Mouse (Mus musculus) MEL (cell line): Measurements from ENCODE around the gene Adat3. TPM values are rescaled to one million over a fixed set of nuclear protein-coding genes. Genes with fewer than 3 reads are reported as not detected.

Experiments
- DNase-seq: peaks from one replicate; pipeline ENCODE4 v3.0.0; 2011; ENCODE audit warnings: low read depth, low spot score
- H3K27ac ChIP-seq: 2 replicates; pipeline ENCODE4 v1.5.1; 2012; ENCODE audit warnings: low read depth, mild to moderate bottlenecking, control low read depth, low read length, moderate library complexity; ENCODE audit not compliant: control insufficient read depth
- H3K27me3 ChIP-seq, 2 experiments: fragments of 150-350 bp in 1 of 2; sonication (generic) in 1 of 2; 2 replicates each; pipeline ENCODE4 v1.6.1; 2012; ENCODE audit warnings: low read length in 2 of 2, mild to moderate bottlenecking in 2 of 2, improper control_type of control experiment in 1 of 2, moderate library complexity in 1 of 2; ENCODE audit not compliant: insufficient read depth in 2 of 2, control insufficient read depth in 1 of 2
- H3K36me3 ChIP-seq, 2 experiments: 2 replicates each; pipeline ENCODE4 v1.6.1; 2012 to 2014; ENCODE audit warnings: low read length in 2 of 2, improper control_type of control experiment in 1 of 2, inconsistent platforms in 1 of 2, mild to moderate bottlenecking in 1 of 2; ENCODE audit not compliant: insufficient read depth in 2 of 2, control insufficient read depth in 1 of 2
- H3K4me1 ChIP-seq, 2 experiments: fragments of 150-350 bp in 1 of 2; sonication (generic) in 1 of 2; 2 replicates each; pipeline ENCODE4 v1.6.1; 2012; ENCODE audit warnings: low read length in 2 of 2, improper control_type of control experiment in 1 of 2, mild to moderate bottlenecking in 1 of 2; ENCODE audit not compliant: insufficient read depth in 2 of 2, control insufficient read depth in 1 of 2
- H3K4me3 ChIP-seq, 2 experiments: fragments of 150-350 bp in 1 of 2; sonication (generic) in 1 of 2; 2 replicates each; pipeline ENCODE4 v1.5.1; 2012; ENCODE audit warnings: low read depth in 2 of 2, low read length in 2 of 2, mild to moderate bottlenecking in 2 of 2, moderate library complexity in 2 of 2, control low read depth in 1 of 2, improper control_type of control experiment in 1 of 2; ENCODE audit not compliant: control insufficient read depth in 1 of 2, insufficient read depth in 1 of 2
- H3K79me2 ChIP-seq: 2 replicates; pipeline ENCODE4 v1.6.1; 2012; ENCODE audit warnings: mild to moderate bottlenecking, low read length, moderate library complexity; ENCODE audit not compliant: control insufficient read depth, poor library complexity, insufficient read depth
- H3K9ac ChIP-seq: 2 replicates; pipeline ENCODE4 v1.6.1; 2012; ENCODE audit warnings: low read depth, mild to moderate bottlenecking, control low read depth, low read length, moderate library complexity; ENCODE audit not compliant: control insufficient read depth, poor library complexity, severe bottlenecking
- H3K9me3 ChIP-seq: fragments of 150-350 bp; sonication (generic); replicated peaks from 2 replicates; pipeline ENCODE4 v1.6.1; 2012; ENCODE audit warnings: mild to moderate bottlenecking, low read length, improper control_type of control experiment, moderate library complexity; ENCODE audit not compliant: insufficient read depth
- BHLHE40 ChIP-seq: IDR thresholded peaks from 2 replicates; pipeline ENCODE4 v1.6.1; 2012; ENCODE audit warnings: low read depth, mild to moderate bottlenecking, inconsistent platforms, low read length, improper control_type of control experiment, borderline replicate concordance
- CHD1 ChIP-seq: IDR thresholded peaks from 2 replicates; pipeline ENCODE4 v1.6.1; 2012; ENCODE audit warnings: low read depth, mild to moderate bottlenecking, inconsistent platforms, low read length, improper control_type of control experiment
- CHD2 ChIP-seq: IDR thresholded peaks from 2 replicates; pipeline ENCODE4 v1.6.1; 2011; ENCODE audit warnings: low read length, improper control_type of control experiment
- CTCF ChIP-seq, 3 experiments: IDR thresholded peaks in 2 of 3; conservative IDR thresholded peaks in 1 of 3; 2 replicates each; pipeline ENCODE4 v1.5.1; 2011 to 2012; ENCODE audit warnings: low read length in 3 of 3, low read depth in 2 of 3, mild to moderate bottlenecking in 2 of 3, improper control_type of control experiment in 1 of 3, inconsistent platforms in 1 of 3, mixed read lengths in 1 of 3, moderate library complexity in 1 of 3; ENCODE audit not compliant: control insufficient read depth in 1 of 3, insufficient read depth in 1 of 3, poor library complexity in 1 of 3, severe bottlenecking in 1 of 3
- E2F4 ChIP-seq: IDR thresholded peaks from 2 replicates; pipeline ENCODE4 v1.6.1; 2011; ENCODE audit warnings: low read depth, low read length, improper control_type of control experiment, borderline replicate concordance
- ELF1 ChIP-seq: IDR thresholded peaks from 2 replicates; pipeline ENCODE4 v1.6.1; 2014; ENCODE audit warnings: low read depth, mild to moderate bottlenecking, inconsistent platforms, low read length, improper control_type of control experiment, moderate library complexity
- EP300 ChIP-seq, 2 experiments: IDR thresholded peaks; 2 replicates each; pipeline ENCODE4 v1.6.1; 2011; ENCODE audit warnings: improper control_type of control experiment in 2 of 2, low read length in 2 of 2, low read depth in 1 of 2, mild to moderate bottlenecking in 1 of 2
- ETS1 ChIP-seq: IDR thresholded peaks from 2 replicates; pipeline ENCODE4 v1.6.1; 2012; ENCODE audit warnings: low read depth, mild to moderate bottlenecking, inconsistent platforms, low read length, improper control_type of control experiment, moderate library complexity
- GATA1 ChIP-seq: IDR thresholded peaks from 2 replicates; pipeline ENCODE4 v1.6.1; 2011; ENCODE audit warnings: low read depth, low read length, improper control_type of control experiment
- HCFC1 ChIP-seq: IDR thresholded peaks from 2 replicates; pipeline ENCODE4 v1.6.1; 2012; ENCODE audit warnings: low read depth, mild to moderate bottlenecking, inconsistent platforms, low read length, improper control_type of control experiment, moderate library complexity
- JUND ChIP-seq: IDR thresholded peaks from 2 replicates; pipeline ENCODE4 v1.6.1; 2011; ENCODE audit warnings: low read depth, mild to moderate bottlenecking, improper control_type of control experiment, low read length
- KAT2A ChIP-seq: conservative IDR thresholded peaks from 2 replicates; pipeline ENCODE4 v1.6.1; 2012; ENCODE audit warnings: low read depth, low read length, improper control_type of control experiment, inconsistent platforms
- MAX ChIP-seq: IDR thresholded peaks from 2 replicates; pipeline ENCODE4 v1.6.1; 2011; ENCODE audit warnings: low read length, improper control_type of control experiment
- MAZ ChIP-seq: IDR thresholded peaks from 2 replicates; pipeline ENCODE4 v1.6.1; 2012; ENCODE audit warnings: low read depth, mild to moderate bottlenecking, inconsistent platforms, low read length, improper control_type of control experiment
- MEF2A ChIP-seq: IDR thresholded peaks from 2 replicates; pipeline ENCODE4 v1.6.1; 2014; ENCODE audit warnings: low read depth, mild to moderate bottlenecking, inconsistent platforms, low read length, improper control_type of control experiment; ENCODE audit not compliant: poor library complexity, insufficient replicate concordance, severe bottlenecking; ENCODE audit errors: extremely low read depth
- MXI1 ChIP-seq: IDR thresholded peaks from 2 replicates; pipeline ENCODE4 v1.6.1; 2011; ENCODE audit warnings: mild to moderate bottlenecking, low read depth, low read length, improper control_type of control experiment
- MYB ChIP-seq: IDR thresholded peaks from 2 replicates; pipeline ENCODE4 v1.6.1; 2011; ENCODE audit warnings: mild to moderate bottlenecking, low read depth, low read length, improper control_type of control experiment
- MYC ChIP-seq: IDR thresholded peaks from 2 replicates; pipeline ENCODE4 v1.6.1; 2011; ENCODE audit warnings: low read depth, mild to moderate bottlenecking, low read length, improper control_type of control experiment, moderate library complexity
- NELFE ChIP-seq: IDR thresholded peaks from 2 replicates; pipeline ENCODE4 v1.6.1; 2011; ENCODE audit warnings: low read depth, low read length, improper control_type of control experiment
- NRF1 ChIP-seq: IDR thresholded peaks from 2 replicates; pipeline ENCODE4 v1.6.1; 2014; ENCODE audit warnings: low read depth, mild to moderate bottlenecking, inconsistent platforms, low read length, improper control_type of control experiment, moderate library complexity; ENCODE audit not compliant: poor library complexity, insufficient read depth, severe bottlenecking
- POLR2A ChIP-seq, 2 experiments: IDR thresholded peaks; 2 replicates each; pipeline ENCODE4 v1.6.1; 2011 to 2012; ENCODE audit warnings: low read length in 2 of 2, mild to moderate bottlenecking in 2 of 2, control low read depth in 1 of 2, improper control_type of control experiment in 1 of 2, low read depth in 1 of 2, moderate library complexity in 1 of 2; ENCODE audit not compliant: control insufficient read depth in 1 of 2, insufficient read depth in 1 of 2, poor library complexity in 1 of 2
- POLR2AphosphoS2 ChIP-seq: IDR thresholded peaks from 2 replicates; pipeline ENCODE4 v1.6.1; 2011; ENCODE audit warnings: low read length, improper control_type of control experiment
- POLR2AphosphoS5 ChIP-seq: IDR thresholded peaks from 2 replicates; pipeline ENCODE4 v1.6.1; 2012; ENCODE audit warnings: low read depth, borderline replicate concordance, mild to moderate bottlenecking, inconsistent platforms, low read length, moderate library complexity, mixed read lengths
- RAD21 ChIP-seq: IDR thresholded peaks from 2 replicates; pipeline ENCODE4 v1.6.1; 2011; ENCODE audit warnings: mild to moderate bottlenecking, low read depth, low read length, improper control_type of control experiment
- RCOR1 ChIP-seq: IDR thresholded peaks from 2 replicates; pipeline ENCODE4 v1.6.1; 2012; ENCODE audit warnings: low read depth, mild to moderate bottlenecking, inconsistent platforms, low read length, improper control_type of control experiment
- SIN3A ChIP-seq: IDR thresholded peaks from 2 replicates; pipeline ENCODE4 v1.6.1; 2012; ENCODE audit warnings: low read length, improper control_type of control experiment, inconsistent platforms
- SMC3 ChIP-seq: IDR thresholded peaks from 2 replicates; pipeline ENCODE4 v1.6.1; 2011; ENCODE audit warnings: low read depth, low read length, improper control_type of control experiment
- TAL1 ChIP-seq: IDR thresholded peaks from 2 replicates; pipeline ENCODE4 v1.6.1; 2012; ENCODE audit warnings: mild to moderate bottlenecking, inconsistent platforms, low read length, moderate library complexity, mixed read lengths
- TBP ChIP-seq: IDR thresholded peaks from 2 replicates; pipeline ENCODE4 v1.8.0; 2011; ENCODE audit warnings: low read depth, low read length, improper control_type of control experiment
- TCF12 ChIP-seq: IDR thresholded peaks from 2 replicates; pipeline ENCODE4 v1.6.1; 2014; ENCODE audit warnings: low read depth, mild to moderate bottlenecking, inconsistent platforms, low read length, improper control_type of control experiment, moderate library complexity
- UBTF ChIP-seq: IDR thresholded peaks from 2 replicates; pipeline ENCODE4 v1.6.1; 2012; ENCODE audit warnings: low read depth, mild to moderate bottlenecking, inconsistent platforms, low read length, improper control_type of control experiment, moderate library complexity, borderline replicate concordance; ENCODE audit not compliant: insufficient read depth
- USF1 ChIP-seq: IDR thresholded peaks from 2 replicates; pipeline ENCODE4 v1.6.1; 2014; ENCODE audit warnings: low read depth, mild to moderate bottlenecking, inconsistent platforms, low read length, improper control_type of control experiment, moderate library complexity
- USF2 ChIP-seq, 2 experiments: IDR thresholded peaks; 2 replicates each; pipeline ENCODE4 v1.6.1; 2011 to 2012; ENCODE audit warnings: improper control_type of control experiment in 2 of 2, low read length in 2 of 2, borderline replicate concordance in 1 of 2, inconsistent platforms in 1 of 2, low read depth in 1 of 2, mild to moderate bottlenecking in 1 of 2; ENCODE audit not compliant: insufficient read depth in 1 of 2
- ZC3H11A ChIP-seq: IDR thresholded peaks from 2 replicates; pipeline ENCODE4 v1.6.1; 2012; ENCODE audit warnings: low read depth, mild to moderate bottlenecking, inconsistent platforms, low read length, improper control_type of control experiment
- ZMIZ1 ChIP-seq: IDR thresholded peaks from 2 replicates; pipeline ENCODE4 v1.6.1; 2012; ENCODE audit warnings: low read depth, mild to moderate bottlenecking, inconsistent platforms, low read length, improper control_type of control experiment, moderate library complexity
- ZNF384 ChIP-seq: IDR thresholded peaks from 2 replicates; pipeline ENCODE4 v1.6.1; 2012; ENCODE audit warnings: low read depth, mild to moderate bottlenecking, inconsistent platforms, low read length, improper control_type of control experiment
- polyA plus RNA-seq, 2 experiments: library from polyadenylated mRNA; stranded (reverse) in 1 of 2; unstranded in 1 of 2; fragments of >175 nt in 1 of 2; fragments of >200 nt in 1 of 2; gene quantifications; 2 replicates each; pipeline versions ENCODE4 v1.2.1 to v1.2.4; 2012; ENCODE audit warnings: low replicate concordance in 2 of 2, low read depth in 1 of 2; ENCODE audit not compliant: insufficient read length in 2 of 2, insufficient read depth in 1 of 2, missing spikeins in 1 of 2
- total RNA-seq: library from RNA; depleted of rRNA; stranded (reverse); fragments of 300-350 nt; gene quantifications from 2 replicates; pipeline ENCODE4 v1.2.3, GENCODE M21; 2012

Adat3 gene
- total and polyA plus RNA-seq, 3 experiments, result 7.4 to 7.7 TPM; not detected in 1

- Histone ChIP-seq H3K79me2 (peaks cover 51% of the 10 kb centered on the region), H3K4me1 (peaks cover 0 to 18% of the 10 kb centered on the region in 2 experiments; a peak in 2 of 4 replicates), H3K9me3 (no peaks in the 10 kb centered on the region), H3K27ac (peak overlapping the region; percentile 91), H3K9ac (peak overlapping the region; percentile 92), H3K36me3 (peaks cover 0 to 2% of the 10 kb centered on the region in 2 experiments; a peak in 1 of 4 replicates), H3K4me3 (peak overlapping the region; percentile 87 to 92), H3K27me3 (no peaks in the 10 kb centered on the region)
- peak; percentile 72 for DNase-seq
- TF ChIP-seq TBP (no peak), SIN3A (peak; percentile 85), TAL1 (no peak), MYB (no peak), MYC (no peak), POLR2AphosphoS2 (peak; percentile 29), SMC3 (no peak), ETS1 (peak; percentile 28; the same call in 1 of the 2 replicates), ZC3H11A (no peak), MAX (no peak), GATA1 (no peak), RAD21 (no peak), JUND (no peak), EP300 (IDR thresholded peaks at IDR 0.05; ENCODE audit: low read depth in 1 of 2, low read length in 2 of 2) (no peak), USF2 (IDR thresholded peaks at IDR 0.05; ENCODE audit: borderline replicate concordance in 1 of 2, insufficient read depth in 1 of 2, low read depth in 1 of 2, low read length in 2 of 2) (no peak), POLR2A (IDR thresholded peaks at IDR 0.05; ENCODE audit: control insufficient read depth in 1 of 2, insufficient read depth in 1 of 2, low read depth in 1 of 2, low read length in 2 of 2, poor library complexity in 1 of 2) (peak; percentile 39 to 54; a peak in 1 of 4 replicates), KAT2A (no peak), ELF1 (peak; percentile 57), E2F4 (no peak), NRF1 (peak; percentile 5; the same call in 1 of the 2 replicates), CTCF (IDR thresholded peaks at IDR 0.05 in 2 of 3, conservative IDR thresholded peaks at IDR 0.05 in 1 of 3; ENCODE audit: control insufficient read depth in 1 of 3, insufficient read depth in 1 of 3, low read depth in 2 of 3, low read length in 3 of 3, poor library complexity in 1 of 3, severe bottlenecking in 1 of 3) (no peak), NELFE (peak; percentile 35; the same call in 1 of the 2 replicates), MEF2A (no peak), ZNF384 (no peak), HCFC1 (peak; percentile 60; the same call in 1 of the 2 replicates), MXI1 (peak; percentile 30), USF1 (no peak), ZMIZ1 (0 out of 2 replicates have a peak, but pooled peaks have one; percentile 38), BHLHE40 (no peak), CHD1 (no peak), CHD2 (no peak), POLR2AphosphoS5 (no peak), RCOR1 (no peak), UBTF (no peak), TCF12 (no peak), MAZ (peak; percentile 64; the same call in 1 of the 2 replicates)
Observed at GRCm38 (mm10) chr10:80623457-80624191, 20.9 kb downstream of the Adat3 start.
